Mouse (Mus musculus) neural tube, embryonic 11.5 days (tissue): ENCODE results near the gene Nacc2. TPM values are rescaled to one million over a fixed set of nuclear protein-coding genes. Genes with fewer than 3 reads are reported as not detected.

Experiments
- ATAC-seq: fragments of 200-750 bp; cut with Nextera tagmentation; 2 replicates; pipeline ENCODE4 v1.8.0; 2017; ENCODE audit warnings: moderate number of reproducible peaks, mild to moderate bottlenecking, moderate TSS enrichment, moderate library complexity; ENCODE audit not compliant: insufficient read depth, low FRiP score, low TSS enrichment
- DNase-seq: peaks from one replicate; pipeline ENCODE4 v3.0.0-alpha.2; 2015; ENCODE audit warnings: low spot score
- H3K27ac ChIP-seq: fragments of 300-500 bp; sonication (generic); 2 replicates; pipeline ENCODE4 v1.5.1; 2014; ENCODE audit warnings: low read depth, mild to moderate bottlenecking, low read length
- H3K27me3 ChIP-seq: fragments of 300-500 bp; sonication (generic); 2 replicates; pipeline ENCODE4 v1.6.1; 2014; ENCODE audit warnings: mild to moderate bottlenecking, low read length, mixed read lengths; ENCODE audit not compliant: control insufficient read depth, insufficient read depth
- H3K36me3 ChIP-seq: fragments of 300-500 bp; sonication (generic); 2 replicates; pipeline ENCODE4 v1.6.1; 2014; ENCODE audit warnings: mild to moderate bottlenecking, low read length, moderate library complexity, mixed read lengths; ENCODE audit not compliant: control insufficient read depth, insufficient read depth
- H3K4me1 ChIP-seq: fragments of 300-500 bp; sonication (generic); 2 replicates; pipeline ENCODE4 v1.6.1; 2014; ENCODE audit warnings: low read length, mixed read lengths; ENCODE audit not compliant: control insufficient read depth, insufficient read depth
- H3K4me2 ChIP-seq: fragments of 300-500 bp; sonication (generic); 2 replicates; pipeline ENCODE4 v1.6.1; 2014; ENCODE audit warnings: low read depth, mild to moderate bottlenecking, moderate library complexity
- H3K4me3 ChIP-seq: fragments of 300-500 bp; sonication (generic); 2 replicates; pipeline ENCODE4 v1.5.1; 2014; ENCODE audit warnings: low read depth, low read length
- H3K9ac ChIP-seq: fragments of 300-500 bp; sonication (generic); 2 replicates; pipeline ENCODE4 v1.6.1; 2014; ENCODE audit warnings: mild to moderate bottlenecking, low read length
- H3K9me3 ChIP-seq: fragments of 300-500 bp; sonication (generic); 2 replicates; pipeline ENCODE4 v1.6.1; 2016; ENCODE audit warnings: low read length; ENCODE audit not compliant: control insufficient read depth
- WGBS: fragments of 180-500 bp; shearing (Covaris S2); extraction: QIAGEN DNeasy Blood & Tissue Kit; methylation state at CpG from one replicate; pipeline ENCODE4 v1.1.7; 2014; 5-methylcytosine and 5-hydroxymethylcytosine counted together
- polyA plus RNA-seq: library from polyadenylated mRNA; unstranded; fragments of >200 nt; fragmentation: Nextera tagmentation; extraction: Ambion mirVana; gene quantifications from 2 replicates; pipeline ENCODE4 v1.2.1, GENCODE M21; 2014

Gene Nacc2
- polyA plus RNA-seq, 1 experiment from 2014 or later: 9.8 TPM

- no peak overlapping the region for H3K4me2 ChIP-seq
- H3K9me3 ChIP-seq: no peaks in the 10 kb centered on the region
- 76% methylated on average over 4 of the region's 4 CpGs for WGBS
- no peaks in the 10 kb centered on the region for H3K4me1 ChIP-seq
- H3K27ac ChIP-seq: no peak overlapping the region
- no peaks in the 10 kb centered on the region for H3K27me3 ChIP-seq
- H3K9ac ChIP-seq: no peak overlapping the region
- no peaks in the 10 kb centered on the region for H3K36me3 ChIP-seq
- DNase-seq (no peak), ATAC-seq (no peak)
- H3K4me3 ChIP-seq: no peak overlapping the region
These were observed 60.8 kb downstream of the Nacc2 start for GRCm38 (mm10) chr2:26062241-26062640.

GRCm38 (mm10) chr2:26061018-26061666, 61.9 kb downstream of the Nacc2 start:
- no peaks in the 10 kb centered on the region for H3K27me3 ChIP-seq

DNA sequence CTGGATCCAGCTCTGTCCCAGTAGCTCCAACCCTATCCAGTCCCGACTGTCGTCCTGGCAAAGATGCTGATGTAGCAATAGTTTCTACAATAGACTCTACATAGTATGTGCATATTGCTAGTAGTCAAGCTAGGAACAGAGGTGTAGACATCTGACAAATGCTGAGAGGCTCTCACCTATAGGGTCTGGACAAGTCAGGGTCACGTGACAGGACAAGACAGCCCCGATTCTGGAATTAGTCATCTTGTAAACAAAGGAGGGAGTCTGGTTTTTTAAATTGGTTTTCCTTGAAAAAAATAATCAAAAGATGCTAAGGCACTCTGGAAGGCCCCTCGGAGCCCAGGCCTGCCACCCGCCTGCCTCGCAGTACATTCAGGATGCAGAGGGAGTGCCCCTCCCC, 66.0 kb downstream of the Nacc2 start:
- H3K4me1 ChIP-seq: no peaks in the 10 kb centered on the region

More at GRCm38 (mm10) chr2:26061018-26061666, 61.9 kb downstream of the Nacc2 start:
- H3K4me2 ChIP-seq: no peak overlapping the region
- DNase-seq (no peak), ATAC-seq (no peak)
- WGBS: 64% methylated on average over 21 of the region's 21 CpGs
- H3K36me3 ChIP-seq: no peaks in the 10 kb centered on the region
- no peak overlapping the region for H3K9ac ChIP-seq
- H3K4me1 ChIP-seq: no peaks in the 10 kb centered on the region
- H3K9me3 ChIP-seq: no peaks in the 10 kb centered on the region
- H3K27ac ChIP-seq: no peak overlapping the region
- no peak overlapping the region for H3K4me3 ChIP-seq

GRCm38 (mm10) chr2:26056226-26056625, 66.8 kb downstream of the Nacc2 start:
- 75% methylated on average over 5 of the region's 5 CpGs for WGBS
- ATAC-seq: no peak

More for the DNA sequence above, 66.0 kb downstream of the Nacc2 start:
- H3K9ac ChIP-seq: no peak overlapping the region
- no peaks in the 10 kb centered on the region for H3K27me3 ChIP-seq
- no peak overlapping the region for H3K4me3 ChIP-seq
- no peaks in the 10 kb centered on the region for H3K9me3 ChIP-seq
- ATAC-seq: no peak
- no peaks in the 10 kb centered on the region for H3K36me3 ChIP-seq
- DNase-seq: no peak
- no peak overlapping the region for H3K27ac ChIP-seq
- no peak overlapping the region for H3K4me2 ChIP-seq
- 96% methylated on average over 7 of the region's 7 CpGs for WGBS

GRCm38 (mm10) chr2:26055747-26056102, 67.3 kb downstream of the Nacc2 start:
- Histone ChIP-seq H3K36me3 (no peaks in the 10 kb centered on the region), H3K27ac (no peak overlapping the region), H3K9me3 (no peaks in the 10 kb centered on the region), H3K9ac (no peak overlapping the region), H3K27me3 (no peaks in the 10 kb centered on the region), H3K4me1 (no peaks in the 10 kb centered on the region), H3K4me3 (no peak overlapping the region), H3K4me2 (no peak overlapping the region)
- DNase-seq (no peak), ATAC-seq (no peak)
- WGBS: 46% methylated on average over 2 of the region's 2 CpGs

More at GRCm38 (mm10) chr2:26056226-26056625, 66.8 kb downstream of the Nacc2 start:
- no peak overlapping the region for H3K27ac ChIP-seq
- H3K4me1 ChIP-seq: no peaks in the 10 kb centered on the region
- H3K36me3 ChIP-seq: no peaks in the 10 kb centered on the region
- H3K4me3 ChIP-seq: no peak overlapping the region
- H3K27me3 ChIP-seq: no peaks in the 10 kb centered on the region
- no peak overlapping the region for H3K4me2 ChIP-seq
- no peak for DNase-seq
- H3K9me3 ChIP-seq: no peaks in the 10 kb centered on the region
- H3K9ac ChIP-seq: no peak overlapping the region

GRCm38 (mm10) chr2:26055046-26055746, 67.8 kb downstream of the Nacc2 start:
- H3K4me3 ChIP-seq: no peak overlapping the region

GRCm38 (mm10) chr2:26052806-26053205, 70.2 kb downstream of the Nacc2 start:
- H3K27ac ChIP-seq: no peak overlapping the region
- H3K4me3 ChIP-seq: no peak overlapping the region
- no peaks in the 10 kb centered on the region for H3K27me3 ChIP-seq
- no peak for DNase-seq
- H3K4me2 ChIP-seq: no peak overlapping the region
- no peak overlapping the region for H3K9ac ChIP-seq
- 45% methylated on average over 4 of the region's 4 CpGs for WGBS
- ATAC-seq: no peak
- H3K4me1 ChIP-seq: no peaks in the 10 kb centered on the region
- no peaks in the 10 kb centered on the region for H3K9me3 ChIP-seq
- H3K36me3 ChIP-seq: no peaks in the 10 kb centered on the region

More at GRCm38 (mm10) chr2:26055046-26055746, 67.8 kb downstream of the Nacc2 start:
- Histone ChIP-seq H3K4me1 (no peaks in the 10 kb centered on the region), H3K4me2 (no peak overlapping the region), H3K9ac (no peak overlapping the region), H3K36me3 (no peaks in the 10 kb centered on the region), H3K27me3 (no peaks in the 10 kb centered on the region), H3K9me3 (no peaks in the 10 kb centered on the region), H3K27ac (no peak overlapping the region)
- 34% methylated on average over 8 of the region's 8 CpGs for WGBS
- DNase-seq (peak; percentile 84), ATAC-seq (peak; percentile 72; the same call in 1 of the 2 replicates)

GRCm38 (mm10) chr2:26048816-26049215, 74.2 kb downstream of the Nacc2 start:
- H3K9ac ChIP-seq: no peak overlapping the region
- 61% methylated on average over 5 of the region's 5 CpGs for WGBS
- H3K4me3 ChIP-seq: no peak overlapping the region
- H3K4me2 ChIP-seq: no peak overlapping the region
- H3K27ac ChIP-seq: no peak overlapping the region
- ATAC-seq (no peak), DNase-seq (no peak)
- no peaks in the 10 kb centered on the region for H3K27me3 ChIP-seq
- H3K36me3 ChIP-seq: no peaks in the 10 kb centered on the region
- H3K9me3 ChIP-seq: no peaks in the 10 kb centered on the region
- H3K4me1 ChIP-seq: no peaks in the 10 kb centered on the region

- H3K9ac ChIP-seq: no peak overlapping the region
- DNase-seq: no peak
- H3K9me3 ChIP-seq: no peaks in the 10 kb centered on the region
- ATAC-seq: no peak
- H3K27ac ChIP-seq: no peak overlapping the region
- no peak overlapping the region for H3K4me3 ChIP-seq
- H3K4me2 ChIP-seq: no peak overlapping the region
- WGBS: 88% methylated on average over 9 of the region's 9 CpGs
- H3K27me3 ChIP-seq: peaks cover 2% of the 10 kb centered on the region; the same call in 1 of the 2 replicates
- no peaks in the 10 kb centered on the region for H3K4me1 ChIP-seq
- no peaks in the 10 kb centered on the region for H3K36me3 ChIP-seq
These were observed 78.8 kb downstream of the Nacc2 start for GRCm38 (mm10) chr2:26044216-26044615.
